Mouse (Mus musculus) cerebellum, postnatal 4 days (tissue): Measurements from ENCODE around the gene Ndufa6.
"Not testable (repeated sequence)": the region's sequence is repeated elsewhere in the genome, so short reads cannot be mapped to it uniquely, and the experiment has no call there.

Source experiments
- DNase-seq, 2 experiments: peaks; one replicate each; pipeline ENCODE4 v3.0.0; 2022; ENCODE audit warnings: low spot score in 2 of 2, mixed read lengths in 1 of 2

Gene Ndufa6

DNA sequence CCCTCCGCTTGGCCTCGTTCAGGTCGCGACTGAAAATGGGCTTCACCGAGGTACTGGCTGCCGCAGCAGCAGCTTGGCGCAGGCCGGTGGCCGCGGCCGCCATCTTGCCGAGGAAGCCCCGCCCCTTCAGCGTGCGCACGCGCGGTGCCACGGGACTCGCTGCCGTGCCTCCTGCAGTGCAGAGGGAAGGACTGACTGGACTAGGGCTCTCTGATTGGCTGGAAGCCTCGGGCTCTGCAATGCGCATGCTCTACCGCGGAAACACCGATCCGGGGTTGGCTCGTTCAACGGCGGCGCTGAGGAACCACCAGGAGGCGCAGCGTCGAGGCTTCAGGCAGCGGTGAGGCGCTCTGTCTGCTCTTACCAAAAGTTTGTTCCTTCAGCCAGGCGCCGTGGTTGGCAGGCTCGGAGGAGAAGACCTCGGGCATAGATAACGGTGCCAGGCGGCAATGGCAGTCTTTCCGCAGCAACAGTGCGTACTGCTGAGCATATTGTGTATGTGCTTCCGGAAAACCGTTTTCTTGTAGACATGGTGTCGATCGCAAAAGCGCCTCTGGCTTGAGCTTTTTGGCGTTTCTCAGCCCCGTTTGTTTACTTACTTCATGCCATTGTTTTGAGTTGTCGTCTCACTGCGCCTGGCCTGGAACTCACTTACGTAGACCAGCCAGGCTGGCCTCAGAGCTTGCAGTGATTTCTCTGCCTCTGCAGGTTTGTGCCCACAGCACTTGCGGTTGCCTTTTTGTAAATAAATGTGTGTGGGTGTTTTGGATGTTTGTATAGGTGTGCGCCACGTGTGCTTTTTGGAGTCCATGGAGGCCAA, at the start of gene Ndufa6:
Ndufa6 (minus strand) TSS at position 197 of the 820 bp plus-strand sequence.
- DNase-seq: peak; percentile 95 to 98

DNA sequence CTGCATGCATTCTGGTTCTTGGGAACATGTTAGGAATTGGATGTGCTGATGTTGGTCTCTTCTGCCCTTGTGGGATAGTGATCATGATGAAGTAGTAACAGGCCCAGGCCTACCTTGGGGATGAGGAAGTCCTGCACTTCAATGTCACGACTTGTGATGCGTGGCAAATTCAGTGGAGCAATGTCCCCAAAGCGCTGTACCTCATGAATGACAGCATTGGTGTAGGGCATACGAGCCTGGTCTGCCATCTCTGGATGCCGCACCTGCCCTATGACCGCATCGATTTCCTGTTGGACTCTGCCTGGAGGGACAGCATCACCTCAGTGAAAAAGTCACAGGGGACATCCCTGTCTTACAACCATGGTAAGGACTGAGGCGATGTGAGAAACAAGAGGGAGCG, 49.5 kb upstream of the Ndufa6 start:
- DNase-seq: no peak

DNA sequence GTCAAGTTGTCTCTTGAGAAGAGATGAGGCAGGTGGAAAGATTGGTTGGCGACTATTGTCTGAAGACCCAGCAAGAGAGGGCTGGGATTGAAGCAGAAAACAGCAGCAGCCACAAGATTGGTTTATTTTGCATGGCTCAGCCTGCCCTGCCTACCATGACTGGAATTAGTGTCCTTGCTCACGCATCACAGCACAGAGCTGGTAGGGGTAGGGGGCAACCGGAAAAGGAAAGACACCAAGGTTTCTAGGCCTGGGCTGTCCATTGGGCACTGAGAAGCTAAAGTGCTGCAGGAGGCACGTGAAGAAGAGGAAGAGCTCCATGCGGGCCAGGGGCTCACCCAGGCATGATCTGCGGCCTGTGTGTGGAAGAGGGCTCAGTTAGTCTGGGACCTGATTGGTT, 48.6 kb upstream of the Ndufa6 start:
- DNase-seq: no peak

DNA sequence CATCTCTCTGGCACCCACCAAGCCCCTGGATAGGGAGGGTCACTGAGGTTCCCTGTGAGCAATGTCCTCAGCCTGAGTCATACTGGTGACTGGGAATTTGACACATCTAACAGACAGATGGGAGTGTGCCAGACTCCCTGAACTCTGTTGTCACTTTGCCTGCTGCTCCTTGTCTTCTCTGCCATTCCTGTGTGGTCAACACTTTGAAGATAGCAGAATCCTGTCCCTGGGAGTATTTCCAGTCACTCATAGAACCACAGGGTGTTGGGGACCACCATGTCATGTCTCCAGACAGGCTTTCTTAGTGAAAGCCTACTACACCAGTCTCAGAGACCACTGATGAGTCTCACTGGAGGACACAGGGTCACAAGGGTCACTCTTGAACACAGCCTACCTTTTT, 48.0 kb upstream of the Ndufa6 start:
- DNase-seq: no peak

DNA sequence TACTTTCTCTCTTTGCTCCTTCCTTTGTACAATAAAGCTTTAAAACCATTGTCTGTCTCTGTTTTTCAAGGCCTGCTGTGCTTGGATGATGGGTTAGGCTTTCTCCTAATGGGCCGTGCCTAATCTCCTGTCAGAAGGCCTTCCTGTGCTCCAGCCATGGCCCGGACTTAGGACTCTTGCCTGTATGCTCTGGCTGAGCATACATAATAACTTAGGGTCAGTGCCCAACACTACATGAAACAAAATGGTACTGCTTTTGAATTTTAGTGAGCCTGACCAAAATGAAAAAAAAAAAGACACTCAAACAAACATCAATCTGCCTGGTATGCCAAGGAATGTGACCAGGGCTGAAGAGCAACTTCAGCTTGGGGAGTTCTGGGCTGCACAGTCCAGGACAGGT, 47.4 kb upstream of the Ndufa6 start:
- no peak for DNase-seq

DNA sequence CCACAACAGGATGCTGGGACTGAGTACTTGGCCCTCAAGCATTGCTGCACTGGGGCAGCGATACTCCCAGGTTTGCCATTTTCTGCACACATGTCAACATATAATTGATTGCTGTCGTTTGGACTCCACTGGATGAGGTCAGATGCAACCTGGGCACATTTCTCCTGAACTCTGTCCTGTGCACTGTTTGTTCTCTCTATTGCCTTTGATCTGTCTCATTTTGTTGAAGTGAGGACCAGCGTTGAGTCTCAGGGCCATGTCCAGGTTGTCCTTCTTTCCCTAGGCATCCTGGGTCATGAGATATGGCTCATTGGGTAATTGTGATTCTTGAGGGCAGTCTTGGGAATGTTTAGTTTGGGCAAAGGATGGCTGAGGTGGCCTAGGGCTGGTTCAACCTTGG, 41.8 kb upstream of the Ndufa6 start:
- DNase-seq: not testable (repeated sequence)

DNA sequence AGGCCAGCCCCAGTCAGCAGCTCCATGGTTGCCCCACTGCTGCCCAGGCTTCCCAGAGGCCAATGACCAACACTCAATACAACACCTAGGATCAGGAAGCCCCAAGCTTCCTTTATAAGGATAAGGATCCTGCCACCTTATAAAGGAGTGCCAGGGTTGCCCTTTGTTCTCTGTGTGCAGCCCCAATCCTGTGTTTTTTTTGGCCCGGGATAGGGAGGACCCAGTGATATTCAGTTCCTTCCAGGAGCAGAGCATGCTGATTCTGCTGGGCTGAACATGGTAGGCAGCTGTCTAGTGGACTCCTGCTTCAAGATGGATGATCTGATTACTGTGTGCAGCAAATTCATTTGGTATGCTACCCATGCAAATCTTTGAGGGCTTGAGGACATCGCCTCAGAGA, 39.8 kb upstream of the Ndufa6 start, which contains the start of gene Cyp2d11:
Cyp2d11 (minus strand) TSS at position 101 of the 400 bp plus-strand sequence.
- DNase-seq: not testable (repeated sequence)

DNA sequence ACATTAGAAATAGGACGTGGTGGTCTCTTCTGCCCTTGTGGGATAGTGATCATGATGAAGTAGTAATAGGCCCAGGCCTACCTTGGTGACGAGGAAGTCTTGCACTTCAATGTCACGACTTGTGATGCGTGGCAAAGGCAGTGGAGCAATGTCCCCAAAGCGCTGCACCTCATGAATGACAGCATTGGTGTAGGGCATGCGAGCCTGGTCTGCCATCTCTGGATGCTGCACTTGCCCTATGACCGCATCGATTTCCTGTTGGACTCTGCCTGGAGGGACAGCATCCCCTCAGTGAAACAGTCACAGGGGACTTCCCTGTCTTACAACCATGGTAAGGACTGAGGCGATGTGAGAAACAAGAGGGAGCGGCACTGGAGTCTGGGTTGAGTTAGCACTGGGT, 35.8 kb upstream of the Ndufa6 start:
- DNase-seq: not testable (repeated sequence)

DNA sequence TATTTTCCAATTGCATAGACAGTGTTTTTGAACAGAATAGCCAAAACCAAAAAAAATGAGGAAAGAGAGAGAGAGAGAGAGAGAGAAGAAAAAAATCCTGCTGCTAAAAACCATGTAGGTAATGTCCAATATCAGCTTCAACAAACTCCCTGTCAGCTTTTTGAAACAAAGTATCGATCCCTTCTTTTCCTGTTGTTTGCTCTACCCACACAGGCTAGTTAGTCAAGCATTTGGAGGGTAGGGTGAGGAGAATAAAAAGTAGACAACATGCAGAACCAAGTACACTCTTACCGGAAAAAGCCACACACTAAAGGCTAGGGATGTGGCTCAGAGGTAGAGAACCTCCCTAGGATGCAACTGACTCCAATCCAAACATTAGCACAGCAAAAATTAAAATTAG, 31.6 kb upstream of the Ndufa6 start:
- no peak for DNase-seq

DNA sequence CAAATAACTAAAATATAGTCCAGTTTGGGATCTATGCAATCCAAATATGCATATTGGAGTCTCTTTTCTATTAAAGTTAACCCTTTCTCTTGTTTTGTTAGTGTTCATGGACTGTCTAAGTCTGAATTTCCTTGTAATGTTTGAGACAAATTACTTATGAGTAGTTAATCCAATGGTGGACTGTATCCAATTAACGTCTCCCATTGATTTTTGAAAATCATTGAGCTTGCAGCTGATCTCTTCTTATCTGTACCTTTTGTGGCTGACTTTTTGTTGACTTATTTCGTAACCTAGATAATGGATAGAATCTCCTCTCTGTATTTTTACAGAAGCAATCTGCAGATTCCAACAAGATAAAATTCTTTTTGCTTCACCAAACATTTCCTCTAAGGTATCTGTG, 28.3 kb upstream of the Ndufa6 start:
- no peak for DNase-seq

DNA sequence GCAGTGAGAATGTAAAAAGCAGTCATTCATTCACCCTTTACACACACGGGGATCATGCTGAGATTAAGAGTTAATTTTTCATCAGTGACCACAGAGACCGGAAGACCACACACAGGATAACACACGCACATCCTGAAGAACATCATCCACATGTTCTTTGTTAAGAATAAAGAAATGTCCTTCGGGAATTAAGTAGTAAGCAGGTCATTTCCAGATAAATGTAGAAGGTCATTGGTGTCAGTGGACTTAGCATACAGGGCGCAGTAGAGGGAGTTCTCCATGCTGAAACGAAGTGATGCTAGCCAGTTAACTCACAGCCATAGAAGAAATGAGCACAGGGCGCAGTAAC, 26.6 kb upstream of the Ndufa6 start:
- no peak for DNase-seq

DNA sequence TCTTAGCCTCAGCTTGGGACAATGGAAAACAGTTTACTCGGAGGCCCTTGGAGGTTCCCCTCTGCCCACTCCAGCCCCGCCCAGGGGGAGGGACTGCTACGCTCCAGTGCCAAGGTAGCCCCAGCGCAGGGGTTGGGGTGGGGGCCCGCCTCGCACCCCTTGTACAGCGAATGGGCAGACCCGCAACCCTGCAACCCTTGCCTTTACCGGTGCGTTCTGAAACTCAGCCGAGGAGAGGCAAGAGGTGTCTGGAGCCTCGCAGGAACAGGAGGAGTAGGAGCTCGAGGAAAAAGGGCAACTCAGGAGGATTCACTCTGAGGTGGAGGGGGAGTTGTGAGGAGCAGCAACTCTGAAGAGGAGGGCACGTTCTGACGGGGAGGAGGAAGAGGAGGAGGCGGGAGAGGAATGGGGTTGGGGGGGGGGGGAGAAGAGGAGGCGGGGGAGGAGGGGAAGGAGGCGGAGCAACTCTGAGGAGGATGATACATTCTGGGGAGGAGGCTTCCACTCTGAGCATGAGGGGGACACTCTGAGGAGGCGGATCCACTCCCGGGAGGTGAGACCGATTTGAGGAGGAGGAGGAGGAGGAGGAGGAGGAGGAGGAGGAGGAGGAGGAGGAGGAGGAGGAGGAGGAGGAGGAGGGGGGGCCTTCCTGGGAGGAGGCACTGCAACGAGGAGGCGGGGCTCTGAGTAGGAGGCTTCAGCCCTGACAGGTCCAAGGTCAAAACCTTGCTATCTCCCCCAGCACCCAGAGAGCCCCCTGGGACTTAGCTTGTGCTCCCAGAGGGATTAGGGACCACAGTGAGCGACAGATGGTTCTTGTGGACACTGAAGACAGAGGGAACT, 26.0 kb upstream of the Ndufa6 start, which contains the start of gene Cyp2d22:
Cyp2d22 (minus strand) TSS at position 390 of the 843 bp plus-strand sequence.
- no peak for DNase-seq

DNA sequence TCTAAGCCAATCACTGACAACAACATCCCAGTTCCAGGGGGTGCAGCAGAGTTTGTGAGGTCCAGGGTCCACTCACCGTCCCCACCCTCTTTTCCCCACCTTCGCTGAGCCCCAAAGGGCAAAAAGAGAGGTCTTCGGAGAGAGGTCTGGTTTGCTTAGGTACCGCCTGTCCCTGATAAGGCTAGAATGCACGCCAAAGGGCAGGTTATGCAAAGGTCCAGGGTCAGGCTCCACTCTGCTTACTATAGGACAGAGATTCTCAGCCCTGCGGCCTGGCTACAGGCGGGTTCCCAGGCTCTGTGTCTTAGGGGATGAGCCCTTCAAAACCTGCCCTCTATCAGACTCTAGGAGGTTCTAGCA, 25.4 kb upstream of the Ndufa6 start:
- DNase-seq: no peak

DNA sequence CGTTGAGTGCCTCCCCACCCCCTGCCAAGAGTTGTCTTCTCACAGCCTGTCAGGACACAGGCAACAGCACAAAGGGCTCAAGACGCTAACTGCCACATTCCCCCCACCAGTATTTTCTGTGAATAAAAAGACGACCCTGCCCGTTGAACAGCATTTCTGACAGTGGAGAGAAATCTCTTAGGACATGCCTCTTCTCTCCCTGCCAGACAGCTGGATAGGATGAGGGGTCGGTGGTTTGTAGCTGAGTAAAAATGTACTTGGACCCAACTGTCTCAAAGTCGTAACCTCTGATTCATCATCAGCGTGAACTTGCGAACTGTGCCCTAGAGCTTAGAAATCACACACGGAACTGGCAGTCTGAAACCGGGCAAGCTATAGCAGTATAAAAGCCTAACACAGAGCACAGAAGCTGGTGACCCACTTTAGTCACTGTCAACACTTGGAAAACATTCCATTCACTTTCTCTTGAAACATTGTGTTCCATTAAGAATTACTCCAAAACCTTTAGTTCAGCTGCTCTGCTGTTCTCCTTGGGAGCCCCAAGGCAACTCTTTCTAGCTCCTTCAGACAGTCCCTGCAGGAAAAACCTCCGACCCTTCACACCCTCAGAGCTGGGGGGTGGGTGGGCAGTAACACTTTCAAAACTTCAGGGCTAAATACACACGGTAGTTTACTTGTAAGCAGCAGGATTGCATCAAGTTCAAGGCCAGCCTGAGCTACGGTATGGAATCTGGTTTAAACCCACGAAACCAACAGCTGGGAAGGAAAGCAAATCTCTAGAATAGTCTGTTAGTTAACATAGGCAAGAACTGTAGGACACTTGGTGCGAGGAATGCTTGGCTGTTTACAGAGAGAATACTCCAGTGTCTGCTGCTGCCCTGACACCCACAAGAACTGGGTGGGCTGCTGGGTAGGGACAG, 24.4 kb upstream of the Ndufa6 start:
- no peak for DNase-seq

DNA sequence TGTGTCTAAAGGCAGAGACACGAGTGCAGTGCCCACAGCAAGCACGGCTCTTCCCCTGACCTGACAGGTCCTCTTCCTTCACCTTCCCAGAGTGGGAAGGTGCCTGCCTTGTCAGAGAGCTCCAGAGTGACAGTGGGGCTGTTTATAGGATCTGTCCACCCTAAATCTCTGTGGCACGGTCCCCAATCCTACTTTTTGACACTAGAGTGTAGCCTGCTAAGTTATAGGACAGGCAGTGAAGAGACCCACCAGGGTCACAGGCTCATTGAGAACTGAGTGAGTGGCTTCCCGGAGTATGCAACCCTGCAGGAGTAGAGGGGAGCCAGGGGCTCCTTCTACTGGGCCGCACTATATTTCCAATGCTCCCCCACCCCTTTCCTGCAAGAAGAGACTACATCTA, 23.6 kb upstream of the Ndufa6 start:
- no peak for DNase-seq

DNA sequence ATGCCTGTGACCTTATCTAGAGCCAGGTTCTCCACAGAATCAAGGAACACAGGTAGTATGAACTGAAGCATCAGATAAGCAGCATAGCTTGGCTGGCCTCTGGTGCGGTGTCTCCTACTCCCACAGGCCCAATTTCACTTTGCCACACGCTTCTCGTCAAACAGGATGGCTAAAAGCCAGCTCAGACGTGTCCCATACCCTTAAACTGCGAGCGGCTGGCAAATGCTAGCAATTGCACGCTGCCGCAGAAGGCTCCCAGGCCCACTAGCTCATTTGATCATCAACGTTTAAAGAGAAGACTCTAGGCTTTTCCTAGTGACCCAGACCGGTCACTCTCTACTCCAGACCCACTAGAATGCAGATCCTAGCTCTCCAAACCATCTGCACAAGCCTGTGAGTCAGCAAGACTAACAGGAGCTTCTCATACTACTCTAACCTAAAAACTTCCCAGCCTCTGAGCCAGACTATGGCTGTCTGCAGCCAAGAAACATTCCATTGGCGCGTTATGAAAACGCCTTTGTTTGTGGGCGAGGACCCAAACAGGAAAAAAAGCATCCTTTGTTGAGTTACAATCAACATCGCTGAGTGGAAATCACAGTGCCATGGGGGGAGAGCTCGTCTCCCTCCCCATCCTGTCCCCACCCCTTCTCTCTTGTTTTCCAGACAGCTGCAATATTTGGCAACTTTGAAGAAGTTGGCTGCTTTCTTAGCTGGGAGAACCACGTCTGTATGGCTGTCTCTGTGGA, 22.4 kb upstream of the Ndufa6 start:
- DNase-seq: no peak

DNA sequence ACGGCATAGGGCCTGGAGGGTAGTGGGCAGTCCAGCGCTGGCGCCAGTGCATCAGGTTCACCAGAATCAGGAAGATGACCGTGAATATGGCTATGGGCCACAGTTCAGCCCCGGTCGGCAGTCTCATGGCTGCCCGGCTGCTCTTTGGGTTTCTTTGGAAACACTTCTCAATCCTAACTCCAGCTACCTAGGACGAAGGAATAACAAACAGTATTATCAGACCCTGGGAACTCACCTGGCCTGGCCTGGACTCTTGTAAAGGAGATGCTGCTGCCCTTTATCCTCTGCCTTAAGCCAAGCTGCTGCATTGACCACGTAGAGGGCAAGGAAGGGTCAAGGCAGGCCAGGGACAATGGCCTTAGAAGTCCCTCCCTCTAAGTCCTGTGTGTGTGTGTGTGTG, 21.7 kb upstream of the Ndufa6 start:
- no peak for DNase-seq

DNA sequence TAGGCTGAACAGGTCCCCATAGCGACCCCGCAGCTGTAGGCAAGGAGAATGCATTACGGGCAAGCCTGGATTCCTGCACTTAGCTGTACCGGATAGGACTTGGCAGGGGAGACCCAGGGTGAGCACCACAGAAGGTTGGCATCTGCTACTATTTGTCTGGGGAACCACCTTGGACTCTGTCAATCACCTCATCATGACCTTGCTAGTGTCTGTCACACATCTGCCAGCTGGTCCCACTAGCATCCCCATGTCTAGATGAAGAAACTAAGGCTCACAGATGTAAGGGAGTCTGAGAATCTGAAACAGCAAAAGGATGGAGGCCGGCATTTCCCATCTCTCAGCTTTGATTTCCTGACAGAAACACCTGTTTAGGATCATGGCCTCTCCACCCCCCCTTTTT, 20.3 kb upstream of the Ndufa6 start:
- DNase-seq: no peak

DNA sequence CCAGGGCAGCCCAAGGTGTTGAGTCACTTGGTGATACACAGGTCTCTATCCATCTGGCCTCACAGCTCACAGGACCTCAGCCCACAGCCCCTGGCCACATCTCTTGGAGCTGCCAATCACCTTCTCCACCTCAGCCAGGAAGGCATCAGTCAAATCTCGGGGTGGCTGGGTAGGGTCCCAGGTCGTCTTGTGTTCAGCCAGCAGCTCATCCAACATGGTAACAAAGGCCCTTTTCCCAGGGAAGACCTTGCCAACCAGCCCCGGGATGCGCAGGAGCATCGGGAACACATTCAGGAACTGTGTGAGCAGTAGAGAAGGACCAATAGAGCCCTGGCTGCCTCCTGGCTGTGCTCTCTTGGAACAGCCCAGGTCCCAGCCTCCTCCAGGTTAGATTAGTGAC, 18.9 kb upstream of the Ndufa6 start:
- no peak for DNase-seq

DNA sequence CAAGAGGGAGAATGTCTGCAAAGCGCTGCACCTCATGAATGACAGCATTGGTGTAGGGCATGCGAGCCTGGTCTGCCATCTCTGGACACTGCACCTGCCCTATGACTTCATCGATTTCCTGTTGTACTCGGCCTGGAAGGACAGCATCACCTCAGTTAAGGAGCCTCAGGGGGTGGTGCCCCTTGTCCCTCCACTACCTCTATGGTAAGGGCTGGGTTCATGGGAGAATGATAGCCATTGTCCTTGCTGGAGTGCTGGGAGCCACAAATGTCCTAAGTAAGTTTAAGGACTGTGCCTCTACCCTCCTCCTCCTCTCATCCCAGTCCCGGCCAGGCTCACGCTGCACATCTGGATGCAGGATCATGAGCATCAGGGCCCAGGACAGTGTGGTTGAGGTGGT, 18.3 kb upstream of the Ndufa6 start:
- DNase-seq: no peak

DNA sequence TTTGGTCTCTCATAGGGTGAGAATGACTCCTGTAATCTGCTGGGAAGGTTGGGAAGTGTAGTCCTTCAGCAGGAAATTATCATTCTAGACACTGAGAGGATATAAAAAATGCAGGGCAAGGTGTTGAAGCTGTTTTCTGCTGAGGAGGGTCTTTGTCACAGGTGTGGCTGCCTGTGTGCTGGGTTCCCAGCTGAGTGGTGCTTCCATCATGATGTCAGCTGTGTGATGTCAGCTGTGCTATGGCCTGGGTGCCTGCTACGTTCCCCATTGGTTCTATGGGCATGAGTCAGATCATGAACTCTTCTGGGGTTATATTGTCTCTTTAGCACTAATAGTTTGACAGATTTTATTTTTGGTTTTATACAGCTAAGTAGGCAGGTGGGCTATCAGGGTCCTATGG, 14.7 kb upstream of the Ndufa6 start:
- no peak for DNase-seq
